Mouse (Mus musculus) testis, adult 2 months (tissue): ENCODE data around the gene H2afv. TPM values are rescaled to one million over a fixed set of nuclear protein-coding genes. Genes with fewer than 3 reads are reported as not detected.
A peak's percentile ranks its signal among the peaks of the same experiment; 100 is the strongest.

Source experiments
- H3K27ac ChIP-seq: fragments of 200-500 bp; 2 replicates; pipeline ENCODE4 v1.5.1; 2012; ENCODE audit warnings: low read depth, low read length; ENCODE audit not compliant: control insufficient read depth, insufficient read depth
- H3K27me3 ChIP-seq: fragments of 200-500 bp; 2 replicates; pipeline ENCODE4 v1.6.1; 2012; ENCODE audit warnings: mild to moderate bottlenecking, low read length, moderate library complexity; ENCODE audit not compliant: control insufficient read depth, insufficient read depth
- H3K36me3 ChIP-seq: fragments of 200-500 bp; 2 replicates; pipeline ENCODE4 v1.6.1; 2012; ENCODE audit warnings: mild to moderate bottlenecking, low read length; ENCODE audit not compliant: control insufficient read depth, insufficient read depth
- H3K4me1 ChIP-seq: fragments of 200-500 bp; 2 replicates; pipeline ENCODE4 v1.6.1; 2012; ENCODE audit warnings: low read length; ENCODE audit not compliant: control insufficient read depth, insufficient read depth
- H3K4me3 ChIP-seq: fragments of 200-500 bp; 2 replicates; pipeline ENCODE4 v1.5.1; 2012; ENCODE audit warnings: low read depth, mild to moderate bottlenecking, low read length, moderate library complexity, mixed read lengths; ENCODE audit not compliant: control insufficient read depth
- CTCF ChIP-seq: fragments of 200-500 bp; IDR thresholded peaks from 2 replicates; pipeline ENCODE4 v1.5.1; 2012; ENCODE audit warnings: low read depth, mild to moderate bottlenecking, inconsistent platforms, low read length, moderate library complexity; ENCODE audit not compliant: control insufficient read depth, insufficient read depth, insufficient replicate concordance
- POLR2A ChIP-seq: fragments of 200-500 bp; IDR thresholded peaks from 2 replicates; pipeline ENCODE4 v1.6.1; 2012; ENCODE audit warnings: low read depth, mild to moderate bottlenecking, inconsistent platforms, low read length, moderate library complexity; ENCODE audit not compliant: control insufficient read depth
- polyA plus RNA-seq: library from polyadenylated mRNA; depleted of rRNA; stranded (reverse); fragments of >200 nt; gene quantifications from 2 replicates; pipeline ENCODE4 v1.2.3, GENCODE M21; 2012

H2afv gene
- polyA plus RNA-seq, 1 experiment = 26.2 TPM

GRCm38 (mm10) chr11:6476876-6477275 lies 32.6 kb upstream of the H2afv start:
- no peaks in the 10 kb centered on the region for H3K27me3 ChIP-seq
- no peak overlapping the region for H3K27ac ChIP-seq
- TF ChIP-seq CTCF = no peak
- no peak for TF ChIP-seq POLR2A
- no peak overlapping the region for H3K4me3 ChIP-seq
- no peaks in the 10 kb centered on the region for H3K36me3 ChIP-seq
- peaks cover 2% of the 10 kb centered on the region for H3K4me1 ChIP-seq

- Histone ChIP-seq H3K27ac (peak within 1 kb of the TSS; percentile 87), H3K36me3 (no peaks in the 10 kb centered on the region), H3K27me3 (no peaks in the 10 kb centered on the region), H3K4me3 (peak within 1 kb of the TSS; percentile 93), H3K4me1 (peaks cover 2% of the 10 kb centered on the region)
- peak; percentile 69 for TF ChIP-seq POLR2A
- TF ChIP-seq CTCF = no peak
Observed at GRCm38 (mm10) chr11:6475867-6476484, 31.7 kb upstream of the H2afv start, which contains the start of gene Purb. Purb (minus strand) TSS chr11:6475917.

- Histone ChIP-seq H3K27ac (peak overlapping the region; percentile 87), H3K27me3 (no peaks in the 10 kb centered on the region), H3K36me3 (no peaks in the 10 kb centered on the region), H3K4me1 (peaks cover 2% of the 10 kb centered on the region), H3K4me3 (peak overlapping the region; percentile 93)
- no peak for TF ChIP-seq POLR2A
- no peak for TF ChIP-seq CTCF
Observed at GRCm38 (mm10) chr11:6474874-6475731, 30.9 kb upstream of the H2afv start.

GRCm38 (mm10) chr11:6474381-6474780 lies 30.1 kb upstream of the H2afv start:
- TF ChIP-seq POLR2A (no peak), CTCF (no peak)
- H3K4me3 ChIP-seq = peak overlapping the region; percentile 93
- no peaks in the 10 kb centered on the region for H3K36me3 ChIP-seq
- H3K4me1 ChIP-seq = peaks cover 2% of the 10 kb centered on the region
- H3K27me3 ChIP-seq = no peaks in the 10 kb centered on the region
- no peak overlapping the region for H3K27ac ChIP-seq

GRCm38 (mm10) chr11:6472076-6472475 lies 27.8 kb upstream of the H2afv start:
- H3K27me3 ChIP-seq = no peaks in the 10 kb centered on the region
- no peaks in the 10 kb centered on the region for H3K36me3 ChIP-seq
- peaks cover 2% of the 10 kb centered on the region for H3K4me1 ChIP-seq
- H3K4me3 ChIP-seq = no peak overlapping the region
- no peak for TF ChIP-seq CTCF
- no peak for TF ChIP-seq POLR2A
- no peak overlapping the region for H3K27ac ChIP-seq

GRCm38 (mm10) chr11:6471493-6471892 lies 27.2 kb upstream of the H2afv start:
- H3K27me3 ChIP-seq = no peaks in the 10 kb centered on the region
- TF ChIP-seq CTCF (no peak), POLR2A (no peak)
- no peak overlapping the region for H3K4me3 ChIP-seq
- H3K27ac ChIP-seq = no peak overlapping the region
- H3K36me3 ChIP-seq = no peaks in the 10 kb centered on the region
- H3K4me1 ChIP-seq = peaks cover 2% of the 10 kb centered on the region

- no peak overlapping the region for H3K27ac ChIP-seq
- H3K27me3 ChIP-seq = no peaks in the 10 kb centered on the region
- no peak overlapping the region for H3K4me3 ChIP-seq
- H3K4me1 ChIP-seq = peaks cover 2% of the 10 kb centered on the region
- TF ChIP-seq POLR2A (no peak), CTCF (no peak)
- H3K36me3 ChIP-seq = no peaks in the 10 kb centered on the region
Observed at GRCm38 (mm10) chr11:6471054-6471453, 26.8 kb upstream of the H2afv start.
